Mouse (Mus musculus): ENCODE measurements around the gene Serpina9. TPM values are rescaled to one million over a fixed set of nuclear protein-coding genes. Genes with fewer than 3 reads are reported as not detected.
"Not testable (repeated sequence)": the region's sequence is repeated elsewhere in the genome, so short reads cannot be mapped to it uniquely, and the experiment has no call there.

Serpina9 gene
- polyA plus RNA-seq, 1 experiment: not detected

DNA sequence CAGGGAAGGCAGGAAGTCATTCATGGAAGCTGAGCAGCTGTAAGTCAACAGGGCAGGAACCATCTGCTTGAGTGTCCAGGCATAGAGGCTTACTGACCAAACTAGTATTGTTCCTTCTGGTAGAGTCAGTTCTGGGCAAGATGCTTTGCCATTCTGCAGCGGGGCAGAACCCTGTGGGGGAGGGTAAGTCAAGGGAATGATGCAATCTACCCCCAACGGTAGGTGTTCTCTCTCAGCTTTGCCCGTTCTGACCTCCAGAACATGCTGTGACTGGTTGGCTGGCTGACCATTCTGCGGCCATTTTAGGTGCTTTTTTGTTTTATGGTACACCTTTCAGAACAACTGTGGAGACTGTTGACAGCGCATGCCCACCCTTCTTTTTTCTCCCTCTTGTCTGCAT is 51.2 kb downstream of the Serpina9 start:
- 75% methylated on average over 5 of the region's 5 CpGs for WGBS
- no peak for DNase-seq
- H3K4me1 ChIP-seq (ENCODE audit: control insufficient read depth, insufficient read depth, low read length): no peaks in the 10 kb centered on the region
- TF ChIP-seq CTCF (conservative IDR thresholded peaks at IDR 0.05; ENCODE audit: insufficient read depth, insufficient read length, low read depth, low read length): no peak
- TF ChIP-seq POLR2A (IDR thresholded peaks at IDR 0.05; ENCODE audit: low read depth, low read length): no peak
- H3K27ac ChIP-seq (ENCODE audit: insufficient read depth, low read depth, low read length): no peak overlapping the region
- no peak overlapping the region for H3K4me3 ChIP-seq (ENCODE audit: insufficient read depth, low read depth, low read length)
- no peaks in the 10 kb centered on the region for H3K36me3 ChIP-seq (ENCODE audit: control insufficient read depth, insufficient read depth, low read length)
- no peaks in the 10 kb centered on the region for H3K27me3 ChIP-seq (replicated peaks; ENCODE audit: control insufficient read depth, insufficient read depth, low read length)

DNA sequence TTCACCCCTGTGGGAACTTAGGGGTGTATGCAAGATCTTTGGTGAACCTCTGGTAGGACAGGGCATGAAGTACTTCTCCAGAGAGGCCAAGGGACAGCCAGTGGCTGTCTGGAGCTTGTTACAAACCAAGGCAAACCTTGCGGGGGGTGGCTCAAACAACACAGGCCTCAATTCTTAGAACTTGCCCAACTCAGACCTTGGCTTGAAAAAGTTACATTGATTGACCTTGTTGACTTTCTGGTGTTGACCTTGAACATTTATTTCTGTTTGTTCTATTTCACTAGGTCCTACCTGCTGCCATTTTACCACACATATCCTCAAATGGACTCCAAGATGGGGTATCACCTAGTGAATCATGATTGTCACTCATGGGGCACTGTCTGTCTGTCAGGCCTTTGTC is 51.8 kb downstream of the Serpina9 start:
- H3K4me3 ChIP-seq (ENCODE audit: insufficient read depth, low read depth, low read length): no peak overlapping the region
- H3K4me1 ChIP-seq (ENCODE audit: control insufficient read depth, insufficient read depth, low read length): no peaks in the 10 kb centered on the region
- no peak overlapping the region for H3K27ac ChIP-seq (ENCODE audit: insufficient read depth, low read depth, low read length)
- no peaks in the 10 kb centered on the region for H3K27me3 ChIP-seq (replicated peaks; ENCODE audit: control insufficient read depth, insufficient read depth, low read length)
- no peaks in the 10 kb centered on the region for H3K36me3 ChIP-seq (ENCODE audit: control insufficient read depth, insufficient read depth, low read length)
- 100% methylated on average over 1 of the region's 1 CpGs for WGBS
- DNase-seq: no peak
- TF ChIP-seq POLR2A (IDR thresholded peaks at IDR 0.05; ENCODE audit: low read depth, low read length) (no peak), CTCF (conservative IDR thresholded peaks at IDR 0.05; ENCODE audit: insufficient read depth, insufficient read length, low read depth, low read length) (no peak)

DNA sequence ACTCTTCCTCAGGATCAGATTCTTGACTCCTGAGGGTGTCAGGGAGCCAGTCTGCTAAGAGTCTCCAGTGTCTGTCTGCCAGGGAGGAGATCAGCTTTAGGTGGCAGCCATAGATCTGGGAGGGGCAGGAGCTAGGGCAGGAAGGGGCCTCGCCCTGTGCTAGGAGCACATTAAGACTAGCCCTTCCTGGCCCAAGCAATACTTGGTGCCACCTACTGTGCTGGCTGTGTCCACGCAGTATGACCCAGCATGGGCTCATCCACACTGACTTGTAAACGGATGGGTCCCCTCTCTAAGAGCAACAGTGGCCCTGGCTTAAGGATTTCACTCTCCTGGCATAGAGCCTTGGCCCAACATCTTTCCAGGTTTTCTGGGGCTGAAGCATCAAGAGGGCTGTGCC is 54.8 kb downstream of the Serpina9 start, which contains the start of gene Serpina1e:
Gene Serpina1e, minus strand, starts transcription at position 178 of the 400 bp plus-strand sequence.
- 88% methylated on average over 3 of the region's 3 CpGs for WGBS
- no peak for TF ChIP-seq POLR2A (IDR thresholded peaks at IDR 0.05; ENCODE audit: low read depth, low read length)
- no peak for TF ChIP-seq CTCF (conservative IDR thresholded peaks at IDR 0.05; ENCODE audit: insufficient read depth, insufficient read length, low read depth, low read length)
- DNase-seq: no peak
- Histone ChIP-seq H3K4me1 (ENCODE audit: control insufficient read depth, insufficient read depth, low read length) (no peaks in the 10 kb centered on the region), H3K27me3 (replicated peaks; ENCODE audit: control insufficient read depth, insufficient read depth, low read length) (no peaks in the 10 kb centered on the region), H3K4me3 (ENCODE audit: insufficient read depth, low read depth, low read length) (no peak within 1 kb of the TSS), H3K36me3 (ENCODE audit: control insufficient read depth, insufficient read depth, low read length) (no peaks in the 10 kb centered on the region), H3K27ac (ENCODE audit: insufficient read depth, low read depth, low read length) (no peak within 1 kb of the TSS)

DNA sequence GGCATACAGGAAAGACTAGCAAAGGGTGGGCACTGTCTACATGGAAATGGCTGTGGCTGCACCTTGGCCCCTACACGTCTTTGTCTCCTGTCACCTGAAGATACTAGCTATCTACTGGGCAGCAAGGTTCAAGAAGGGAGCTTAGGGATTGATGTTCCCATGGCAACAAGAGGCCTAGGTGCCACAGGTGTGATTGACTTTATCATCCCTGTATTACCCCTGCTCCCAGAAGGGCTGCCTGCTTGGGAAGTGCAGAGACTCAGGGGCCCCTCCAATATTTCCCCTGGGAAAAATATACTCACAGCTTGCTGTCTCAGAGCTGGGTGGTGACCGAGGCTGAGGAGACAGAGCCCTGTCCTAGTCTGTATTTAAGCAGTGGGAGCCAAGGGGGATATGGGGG is 57.0 kb downstream of the Serpina9 start:
- DNase-seq; H3K36me3 ChIP-seq (ENCODE audit: control insufficient read depth, insufficient read depth, low read length); H3K4me1 ChIP-seq (ENCODE audit: control insufficient read depth, insufficient read depth, low read length); H3K27ac ChIP-seq (ENCODE audit: insufficient read depth, low read depth, low read length); H3K27me3 ChIP-seq (replicated peaks; ENCODE audit: control insufficient read depth, insufficient read depth, low read length); H3K4me3 ChIP-seq (ENCODE audit: insufficient read depth, low read depth, low read length): not testable (repeated sequence)
- 72% methylated on average over 2 of the region's 2 CpGs for WGBS

DNA sequence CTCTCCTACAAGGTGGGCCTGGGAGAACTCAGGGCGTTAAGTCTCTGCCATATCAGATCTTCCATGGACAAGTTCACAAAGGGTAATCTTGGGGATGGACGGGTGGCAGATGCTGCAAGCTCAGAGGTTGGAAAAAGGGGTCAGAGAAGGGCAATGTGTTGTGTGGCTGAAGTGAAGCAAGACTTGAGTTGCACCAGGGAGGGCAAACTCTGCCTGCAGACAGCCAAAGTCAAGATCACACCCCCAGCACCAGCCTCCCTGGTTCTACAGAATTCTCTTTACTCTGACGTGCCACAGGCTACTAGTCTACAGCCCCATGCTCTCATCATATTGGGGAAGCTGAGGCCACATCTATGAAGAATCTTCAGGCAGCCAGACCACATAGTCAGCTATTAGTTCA is 60.6 kb downstream of the Serpina9 start:
- not testable (repeated sequence) for H3K4me3 ChIP-seq (ENCODE audit: insufficient read depth, low read depth, low read length); H3K4me1 ChIP-seq (ENCODE audit: control insufficient read depth, insufficient read depth, low read length)
- WGBS: 71% methylated on average over 3 of the region's 3 CpGs

DNA sequence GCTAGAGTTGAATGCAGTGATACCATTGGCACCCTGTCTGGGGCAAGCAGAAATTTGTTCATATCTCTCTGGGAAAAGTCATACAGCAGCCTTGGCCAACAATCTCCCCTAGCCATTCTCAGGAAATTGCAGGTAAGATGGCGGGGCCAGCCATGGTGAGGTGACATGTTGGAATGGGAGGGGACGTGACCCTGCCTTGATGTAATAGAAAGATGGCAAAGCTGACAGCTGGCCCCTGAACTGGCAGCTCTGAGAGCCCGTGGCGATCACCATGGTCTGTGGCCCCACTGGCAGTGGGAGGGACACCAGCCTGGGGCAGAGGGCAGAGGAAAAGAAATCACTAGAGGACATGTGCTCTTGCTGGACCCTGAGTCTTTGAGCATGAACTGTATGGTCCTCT is 67.3 kb downstream of the Serpina9 start:
- Histone ChIP-seq H3K27ac (ENCODE audit: insufficient read depth, low read depth, low read length) (no peak overlapping the region), H3K4me1 (ENCODE audit: control insufficient read depth, insufficient read depth, low read length) (no peaks in the 10 kb centered on the region), H3K36me3 (ENCODE audit: control insufficient read depth, insufficient read depth, low read length) (no peaks in the 10 kb centered on the region), H3K27me3 (replicated peaks; ENCODE audit: control insufficient read depth, insufficient read depth, low read length) (no peaks in the 10 kb centered on the region; the same call in 1 of the 2 replicates), H3K4me3 (ENCODE audit: insufficient read depth, low read depth, low read length) (no peak overlapping the region)
- 78% methylated on average over 4 of the region's 4 CpGs for WGBS
- TF ChIP-seq CTCF (conservative IDR thresholded peaks at IDR 0.05; ENCODE audit: insufficient read depth, insufficient read length, low read depth, low read length) (no peak), POLR2A (IDR thresholded peaks at IDR 0.05; ENCODE audit: low read depth, low read length) (no peak)
- no peak for DNase-seq

More for the DNA sequence above, 60.6 kb downstream of the Serpina9 start:
- not testable (repeated sequence) for H3K27me3 ChIP-seq (replicated peaks; ENCODE audit: control insufficient read depth, insufficient read depth, low read length); DNase-seq; H3K36me3 ChIP-seq (ENCODE audit: control insufficient read depth, insufficient read depth, low read length); H3K27ac ChIP-seq (ENCODE audit: insufficient read depth, low read depth, low read length)

Other genes starting within 250 kb of the Serpina9 start
- gene Serpina1d, start 240.2 kb downstream of the Serpina9 start, polyA plus RNA-seq (2012; rRNA removed): 41.6 and 62.5 TPM in 2 replicates
- gene Serpina1b, start 183.4 kb downstream of the Serpina9 start, polyA plus RNA-seq (2012; rRNA removed): 1.3 and 1.5 TPM in 2 replicates
- 11.3 and 16.6 TPM in 2 replicates for gene Serpina1a, start 150.2 kb downstream of the Serpina9 start, polyA plus RNA-seq (2012; rRNA removed)
- 3.2 and 4.0 TPM in 2 replicates for gene Serpina1c, start 108.9 kb downstream of the Serpina9 start, polyA plus RNA-seq (2012; rRNA removed)
- gene Serpina1e, start 54.8 kb downstream of the Serpina9 start, polyA plus RNA-seq (2012; rRNA removed): 0.18 and 3.5 TPM in 2 replicates
- gene Serpina11, start 23.8 kb downstream of the Serpina9 start, polyA plus RNA-seq (2012; rRNA removed): 0.11 TPM in 1 of 2 replicates, not detected in the other
- not detected in 2 replicates for gene Serpina12, start 30.7 kb upstream of the Serpina9 start, polyA plus RNA-seq (2012; rRNA removed)
- not detected in 2 replicates for gene Serpina5, start 87.4 kb upstream of the Serpina9 start, polyA plus RNA-seq (2012; rRNA removed)
- gene Serpina3a, start 99.0 kb upstream of the Serpina9 start, polyA plus RNA-seq (2012; rRNA removed): not detected in 2 replicates
- gene Serpina3b, start 114.2 kb upstream of the Serpina9 start, polyA plus RNA-seq (2012; rRNA removed): not detected in 2 replicates
- gene Serpina3c, start 140.1 kb upstream of the Serpina9 start, polyA plus RNA-seq (2012; rRNA removed): 1.0 and 2.2 TPM in 2 replicates
- gene Serpina3f, start 200.8 kb upstream of the Serpina9 start, polyA plus RNA-seq (2012; rRNA removed): 0.12 and 0.70 TPM in 2 replicates
- gene Serpina3g, start 222.5 kb upstream of the Serpina9 start, polyA plus RNA-seq (2012; rRNA removed): 3.7 and 8.2 TPM in 2 replicates
- gene Serpina3i, start 249.4 kb upstream of the Serpina9 start, polyA plus RNA-seq (2012; rRNA removed): 0.07 and 0.08 TPM in 2 replicates